9 mouse cellular contexts compared by ENCODE assay signal in the genomic region with DNA sequence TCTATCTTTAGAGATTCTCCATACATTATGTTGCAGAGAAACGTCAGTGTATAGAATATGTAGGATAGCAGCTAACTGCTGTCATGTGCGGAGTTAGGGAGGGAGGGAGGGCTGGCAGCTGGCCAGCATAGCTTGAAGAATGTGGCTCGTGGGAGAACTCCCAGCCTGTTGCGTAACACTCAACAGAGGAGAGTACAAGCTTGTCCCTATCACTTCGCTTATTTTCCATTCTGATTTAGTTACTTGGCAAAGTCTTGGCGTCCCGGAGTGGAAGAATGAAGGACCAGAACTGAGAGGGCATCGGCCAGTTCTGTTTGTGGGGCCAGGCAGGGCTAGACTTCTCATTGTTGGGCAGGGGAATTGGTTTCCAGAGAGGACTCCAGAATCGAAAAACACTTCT. TPM values are rescaled to one million over a fixed set of nuclear protein-coding genes. Genes with fewer than 3 reads are reported as not detected.
DNase-seq lines count a peak whose midpoint lies in the region; ATAC-seq and TF ChIP-seq lines count a peak whose summit lies in the region.
"Had no signal": no experiment of that assay in that cellular context is flagged by ENCODE, and none has a peak within 500 bp of the region (broad histone marks: within the 10 kb centered on the region; RNA-seq: fewer than 3 reads in every experiment).

No protein-coding gene starts in this region.

- no peaks in the 10 kb centered on the region for H3K9me3 ChIP-seq in intestine, postnatal 0 days (ENCODE audit: control insufficient read depth)
- H3K9me3 ChIP-seq in limb, embryonic 12.5 days: no peaks in the 10 kb centered on the region
- H3K9me3 ChIP-seq in midbrain, postnatal 0 days (ENCODE audit: low read length): no peaks in the 10 kb centered on the region

- no peaks in the 10 kb centered on the region for H3K36me3 ChIP-seq in intestine, postnatal 0 days (ENCODE audit: control insufficient read depth, insufficient read depth)
- peaks cover 5% of the 10 kb centered on the region; the same call in 1 of the 2 replicates for H3K36me3 ChIP-seq in limb, embryonic 12.5 days
- no peaks in the 10 kb centered on the region for H3K36me3 ChIP-seq in midbrain, postnatal 0 days (ENCODE audit: insufficient read depth, low read length)

- 11% methylated on average over 9 of the region's 9 CpGs for WGBS in intestine, postnatal 0 days
- 43% methylated on average over 9 of the region's 9 CpGs for WGBS in limb, embryonic 12.5 days
- WGBS in midbrain, postnatal 0 days: 42% methylated on average over 9 of the region's 9 CpGs

- no peaks in the 10 kb centered on the region for H3K4me1 ChIP-seq in intestine, postnatal 0 days (replicated peaks; ENCODE audit: control insufficient read depth, insufficient read depth, low read length)
- H3K4me1 ChIP-seq in limb, embryonic 12.5 days (replicated peaks): peaks cover 38% of the 10 kb centered on the region
- no peaks in the 10 kb centered on the region for H3K4me1 ChIP-seq in midbrain, postnatal 0 days (ENCODE audit: insufficient read depth, low read length)

- no peaks in the 10 kb centered on the region for H3K27me3 ChIP-seq in intestine, postnatal 0 days (replicated peaks; ENCODE audit: control insufficient read depth, insufficient read depth, low read length)
- H3K27me3 ChIP-seq in limb, embryonic 12.5 days: no peaks in the 10 kb centered on the region
- H3K27me3 ChIP-seq in midbrain, postnatal 0 days (ENCODE audit: insufficient read depth, low read length): no peaks in the 10 kb centered on the region

- intact Hi-C loops in gastrocnemius, postnatal 36 days (cut with DNase I): loop anchor here (5.0 kb wide), 3 partner anchors 33 to 353 kb away; a partner anchor contains a TSS

- 0 out of 2 replicates have a peak, but pooled peaks have one; percentile 33 for ATAC-seq in cerebellum, adult (ENCODE audit: insufficient number of reproducible peaks, low FRiP score, low TSS enrichment)
- peak; percentile 78 for ATAC-seq in intestine, postnatal 0 days
- no peak for ATAC-seq in limb, embryonic 12.5 days (ENCODE audit: insufficient number of reproducible peaks, insufficient read depth, low FRiP score, low TSS enrichment, low read depth)
- no peak for ATAC-seq in midbrain, postnatal 0 days (ENCODE audit: low FRiP score)

- H3K27ac ChIP-seq in intestine, postnatal 0 days (ENCODE audit: low read depth, low read length): no peak overlapping the region; the same call in 1 of the 2 replicates
- peak overlapping the region; percentile 50; the same call in 1 of the 2 replicates for H3K27ac ChIP-seq in limb, embryonic 12.5 days
- no peak overlapping the region for H3K27ac ChIP-seq in midbrain, postnatal 0 days (ENCODE audit: low read depth, low read length)

- TF ChIP-seq CTCF in intestine, postnatal 0 days (IDR thresholded peaks at IDR 0.05; ENCODE audit: low read depth): no peak
- no peak for TF ChIP-seq CTCF in midbrain, postnatal 0 days (IDR thresholded peaks at IDR 0.05)

- peak overlapping the region; percentile 12; the same call in 1 of the 2 replicates for H3K4me3 ChIP-seq in intestine, postnatal 0 days (ENCODE audit: low read depth, low read length)
- no peak overlapping the region for H3K4me3 ChIP-seq in limb, embryonic 12.5 days (replicated peaks)
- no peak overlapping the region for H3K4me3 ChIP-seq in midbrain, postnatal 0 days (ENCODE audit: low read depth, low read length)

- H3K4me2 ChIP-seq in intestine, postnatal 0 days (replicated peaks; ENCODE audit: low read depth): peak overlapping the region; percentile 59
- peak overlapping the region; percentile 2; the same call in 1 of the 2 replicates for H3K4me2 ChIP-seq in limb, embryonic 12.5 days
- H3K4me2 ChIP-seq in midbrain, postnatal 0 days (ENCODE audit: low read depth, low read length, poor library complexity, severe bottlenecking): no peak overlapping the region; the same call in 1 of the 2 replicates

- no peak overlapping the region for H3K9ac ChIP-seq in intestine, postnatal 0 days (ENCODE audit: low read depth, low read length)
- H3K9ac ChIP-seq in limb, embryonic 12.5 days (replicated peaks): no peak overlapping the region
- no peak overlapping the region for H3K9ac ChIP-seq in midbrain, postnatal 0 days (replicated peaks; ENCODE audit: low read length, poor library complexity, severe bottlenecking)

- DNase-seq in cerebellum, postnatal 4 days (ENCODE audit: low spot score in 2 of 2): no peak
- DNase-seq in cerebellum, adult 11-12 months: peak; percentile 70
- peak; percentile 44 to 53 for DNase-seq in gastrocnemius, postnatal 36 days
- DNase-seq in midbrain, postnatal 0 days (ENCODE audit: low spot score): peak; percentile 68
- DNase-seq in yolk sac, embryonic 10.5 days (ENCODE audit: low spot score): peak; percentile 81

RNA-seq across cellular contexts. Expression of a gene that starts 6.6 kb away (rescaled TPM):
- not detected for total RNA-seq in gastrocnemius, postnatal 36 days (2021)
- not detected in 2 replicates for polyA plus RNA-seq in intestine, postnatal 0 days (2015; fragmentation: Nextera tagmentation; extraction: Ambion mirVana)
- polyA plus RNA-seq in limb, embryonic 12.5 days (2016; fragmentation: Nextera tagmentation; extraction: Ambion mirVana): not detected in 2 replicates
- total RNA-seq in midbrain, postnatal 0 days (2014; rRNA removed): not detected in 2 replicates
- polyA plus RNA-seq in midbrain, postnatal 0 days (2015; fragmentation: Nextera tagmentation; extraction: Ambion mirVana): not detected in 2 replicates
- total RNA-seq: hematopoietic stem cell, adult 5-6 weeks had no signal

RNA-seq across cellular contexts. Expression of a gene that starts 25.4 kb away (rescaled TPM):
- total RNA-seq in gastrocnemius, postnatal 36 days (2021): 10 to 100 TPM; 20.9 to 25.2 TPM
- 36.2 and 36.3 TPM in 2 replicates for polyA plus RNA-seq in intestine, postnatal 0 days (2015; fragmentation: Nextera tagmentation; extraction: Ambion mirVana)
- 46.7 and 53.1 TPM in 2 replicates for polyA plus RNA-seq in limb, embryonic 12.5 days (2016; fragmentation: Nextera tagmentation; extraction: Ambion mirVana)
- total RNA-seq in midbrain, postnatal 0 days (2014; rRNA removed): 8.9 and 17.8 TPM in 2 replicates
- 28.9 and 35.0 TPM in 2 replicates for polyA plus RNA-seq in midbrain, postnatal 0 days (2015; fragmentation: Nextera tagmentation; extraction: Ambion mirVana)

RNA-seq across cellular contexts. Expression of a gene that starts 54.6 kb away (rescaled TPM):
- total RNA-seq in gastrocnemius, postnatal 36 days (2021): 10 to 100 TPM; 35.9 to 47.1 TPM
- 58.9 and 64.0 TPM in 2 replicates for polyA plus RNA-seq in intestine, postnatal 0 days (2015; fragmentation: Nextera tagmentation; extraction: Ambion mirVana)
- 45.5 and 46.6 TPM in 2 replicates for polyA plus RNA-seq in limb, embryonic 12.5 days (2016; fragmentation: Nextera tagmentation; extraction: Ambion mirVana)
- total RNA-seq in midbrain, postnatal 0 days (2014; rRNA removed): 40.9 and 49.2 TPM in 2 replicates
- 37.7 and 38.8 TPM in 2 replicates for polyA plus RNA-seq in midbrain, postnatal 0 days (2015; fragmentation: Nextera tagmentation; extraction: Ambion mirVana)

Comparison
In these comparisons a context has a peak if more than half of its experiments do, and no peak if none do; other contexts are left out.
1. DNase-seq: peak in cerebellum, adult 11-12 months (single experiment), gastrocnemius, postnatal 36 days (2 of 2), midbrain, postnatal 0 days (single experiment) and yolk sac, embryonic 10.5 days (single experiment); none in cerebellum, postnatal 4 days (0 of 2).
2. ATAC-seq: peak in cerebellum, adult (single experiment) and intestine, postnatal 0 days (single experiment); none in limb, embryonic 12.5 days (single experiment) and midbrain, postnatal 0 days (single experiment).